Mouse (Mus musculus) layer of hippocampus, postnatal 25 days (tissue): ENCODE results near the gene Ovol3. TPM values are rescaled to one million over a fixed set of nuclear protein-coding genes. Genes with fewer than 3 reads are reported as not detected.
"Not testable (repeated sequence)": the region's sequence is repeated elsewhere in the genome, so short reads cannot be mapped to it uniquely, and the experiment has no call there.

ENCODE experiments used
- DNase-seq, 2 experiments: peaks; one replicate each; pipeline ENCODE4 v3.0.0; 2022; ENCODE audit warnings: mixed read lengths in 2 of 2, low spot score in 1 of 2; ENCODE audit errors: extremely low spot score in 1 of 2
- total RNA-seq, 2 experiments: library from RNA; stranded (reverse); gene quantifications; 2 replicates each; pipeline ENCODE4 v1.2.3; 2021

The Ovol3 gene
- total RNA-seq, result not detected

GRCm38 (mm10) chr7:30235625-30236024 lies at the start of gene Ovol3:
Gene Ovol3 (minus strand): TSS chr7:30235725.
- no peak for DNase-seq

GRCm38 (mm10) chr7:30282740-30283139 lies 47.2 kb upstream of the Ovol3 start:
- DNase-seq, result no peak

- DNase-seq, result no peak
Measured at GRCm38 (mm10) chr7:30281522-30281921, 46.0 kb upstream of the Ovol3 start.

GRCm38 (mm10) chr7:30280670-30281138 lies 45.2 kb upstream of the Ovol3 start:
- DNase-seq, result peak; percentile 70

- peak; percentile 79 for DNase-seq
Measured at GRCm38 (mm10) chr7:30279951-30280669, 44.6 kb upstream of the Ovol3 start, which contains the start of the genes Thap8 and Wdr62. Gene Thap8 (plus strand): TSS chr7:30280094. Gene Wdr62 (minus strand): TSS chr7:30280419.

GRCm38 (mm10) chr7:30279536-30279935 lies 44.0 kb upstream of the Ovol3 start:
- DNase-seq, result no peak

GRCm38 (mm10) chr7:30278911-30279310 lies 43.4 kb upstream of the Ovol3 start:
- no peak for DNase-seq

- no peak for DNase-seq
Measured at GRCm38 (mm10) chr7:30274383-30274782, 38.9 kb upstream of the Ovol3 start.

- no peak for DNase-seq
Measured at GRCm38 (mm10) chr7:30269641-30270040, 34.1 kb upstream of the Ovol3 start.

GRCm38 (mm10) chr7:30266780-30267179 lies 31.3 kb upstream of the Ovol3 start:
- DNase-seq, result no peak

GRCm38 (mm10) chr7:30265935-30266334 lies 30.4 kb upstream of the Ovol3 start:
- no peak for DNase-seq

- no peak for DNase-seq
Measured at GRCm38 (mm10) chr7:30265531-30265930, 30.0 kb upstream of the Ovol3 start.

GRCm38 (mm10) chr7:30265041-30265440 lies 29.5 kb upstream of the Ovol3 start:
- DNase-seq, result no peak

- DNase-seq, result no peak
Measured at GRCm38 (mm10) chr7:30251956-30252954, 16.7 kb upstream of the Ovol3 start.

GRCm38 (mm10) chr7:30237374-30237773 lies 1.8 kb upstream of the Ovol3 start:
- not testable (repeated sequence) for DNase-seq

GRCm38 (mm10) chr7:30235091-30235490 lies 434 bp downstream of the Ovol3 start:
- no peak for DNase-seq

GRCm38 (mm10) chr7:30234276-30234858 lies 1.2 kb downstream of the Ovol3 start:
- DNase-seq, result no peak

- DNase-seq, result no peak
Measured at GRCm38 (mm10) chr7:30233387-30233786, 2.1 kb downstream of the Ovol3 start.

- DNase-seq, result peak; percentile 15 to 49
Measured at GRCm38 (mm10) chr7:30232631-30233148, 2.8 kb downstream of the Ovol3 start.

GRCm38 (mm10) chr7:30231669-30232454 lies 3.7 kb downstream of the Ovol3 start, which contains the start of the genes Polr2i and Tbcb:
Gene Polr2i (plus strand): TSS chr7:30231948.
Gene Tbcb (minus strand): TSS chr7:30232272.
- DNase-seq, result peak; percentile 96 to 98
